Mouse (Mus musculus) cerebellum, adult 9-11 months (tissue): ENCODE results near the gene Patl1.
A peak's percentile ranks its signal among the peaks of the same experiment; 100 is the strongest.
"Not testable (repeated sequence)": the region's sequence is repeated elsewhere in the genome, so short reads cannot be mapped to it uniquely, and the experiment has no call there.

ENCODE experiments used
- DNase-seq: peaks from one replicate; pipeline ENCODE4 v3.0.0; 2022

Gene Patl1

GRCm38 (mm10) chr19:11912037-11912532, at the start of gene Patl1:
Gene Patl1, plus strand, starts transcription at chr19:11912399.
- peak; percentile 99 for DNase-seq

GRCm38 (mm10) chr19:11867837-11868236, 44.4 kb upstream of the Patl1 start:
- DNase-seq: no peak

DNA sequence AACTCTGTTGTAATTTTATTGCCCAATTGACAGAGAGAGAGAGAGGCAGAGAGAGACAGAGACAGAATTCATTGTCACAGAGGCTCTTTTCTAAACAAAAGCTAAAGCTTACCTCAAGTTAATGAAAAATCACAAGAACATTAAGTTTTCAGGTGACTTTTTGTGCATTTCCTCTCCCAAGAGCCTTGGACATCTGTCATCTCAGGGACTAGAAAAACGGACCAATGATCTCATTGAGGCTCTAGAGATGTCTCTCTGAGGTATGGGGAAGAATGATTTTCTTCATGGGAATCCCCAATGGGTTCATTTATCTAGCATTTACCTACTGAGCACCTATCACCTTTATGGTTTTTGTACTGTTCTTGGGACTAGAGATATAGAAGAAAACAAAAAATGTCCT, 37.2 kb upstream of the Patl1 start, which contains the start of gene Olfr1419:
Gene Olfr1419 (minus strand): TSS at position 101 of the 400 bp plus-strand sequence.
- DNase-seq: no peak

DNA sequence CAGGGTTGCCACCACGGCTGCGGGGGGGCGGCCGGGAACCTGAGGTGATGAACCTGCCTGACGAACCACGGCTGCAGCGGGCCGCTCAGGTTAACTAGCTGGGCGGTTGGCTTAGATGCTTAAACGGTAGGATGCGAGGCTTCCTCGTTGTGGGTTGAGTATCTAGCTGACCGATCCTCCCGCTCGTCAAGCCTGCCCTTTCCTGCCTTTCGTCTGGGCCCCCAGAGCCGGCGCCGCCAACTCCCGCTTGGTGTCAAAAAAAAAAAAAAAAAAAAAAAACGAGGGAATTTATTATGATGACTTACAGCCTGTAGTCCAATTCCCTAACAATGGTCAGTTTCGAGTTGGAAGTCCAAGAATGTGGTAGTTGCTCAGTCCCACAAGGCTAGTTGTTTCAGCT, 33.8 kb upstream of the Patl1 start:
- DNase-seq: not testable (repeated sequence)

DNA sequence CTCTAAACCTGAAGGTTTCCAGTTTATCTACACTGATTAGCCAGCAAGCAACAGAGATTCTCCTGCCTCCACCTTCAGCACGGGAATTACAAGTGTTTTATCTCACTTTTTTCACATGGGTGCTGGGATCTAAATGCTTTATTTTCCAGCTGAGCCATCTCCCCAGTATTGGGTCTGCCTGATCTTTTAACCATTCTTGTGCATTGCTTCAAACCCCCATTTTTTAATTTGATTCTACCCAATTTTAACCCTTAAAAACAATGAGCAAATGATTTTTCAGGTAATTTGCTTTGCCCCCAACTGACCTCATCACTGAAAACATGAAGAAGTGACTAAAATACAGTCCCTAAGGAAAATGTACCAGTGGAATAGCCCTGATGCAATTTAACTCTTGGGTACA, 25.9 kb upstream of the Patl1 start, which contains the start of gene Olfr1420:
Gene Olfr1420 (plus strand): TSS at position 301 of the 400 bp plus-strand sequence.
- no peak for DNase-seq

DNA sequence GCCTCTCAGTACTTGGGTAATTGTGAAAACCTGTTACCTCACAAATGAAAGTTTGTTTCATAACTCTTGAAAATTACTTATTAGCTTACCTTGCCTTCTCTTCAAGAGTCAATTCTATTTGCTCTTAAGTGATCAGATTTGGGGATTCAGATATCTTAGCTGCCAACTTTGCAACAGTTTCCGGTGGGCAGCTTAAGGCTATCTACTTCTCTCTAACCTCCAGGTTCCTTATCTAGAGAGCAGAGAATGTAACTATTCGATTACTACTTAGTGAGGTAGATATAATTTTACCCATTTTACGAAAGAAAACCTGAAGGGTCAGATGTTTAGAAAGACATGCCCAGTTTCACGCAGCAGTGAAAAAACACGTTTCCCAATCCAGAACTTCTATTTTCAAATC, 1.2 kb upstream of the Patl1 start:
- DNase-seq: no peak

DNA sequence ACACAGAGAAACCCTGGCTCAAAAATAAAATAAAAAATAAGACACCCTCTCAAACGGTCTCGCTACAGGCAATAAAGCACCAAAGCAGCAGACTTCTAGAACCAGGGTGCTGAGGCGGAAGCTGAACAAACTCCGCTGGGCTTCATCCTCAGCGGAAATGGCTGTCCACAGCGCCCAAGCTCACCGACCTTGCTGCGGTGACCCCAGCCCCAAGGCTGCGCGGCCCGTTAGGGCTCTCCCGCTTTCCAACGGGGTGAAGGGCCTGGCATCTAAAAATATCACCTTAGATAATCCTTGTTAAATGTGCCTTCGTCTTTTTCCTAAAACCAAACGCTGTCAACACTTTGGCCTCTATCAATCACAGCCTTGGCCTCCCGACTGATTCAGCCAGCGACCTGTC, 596 bp upstream of the Patl1 start:
- no peak for DNase-seq

- peak; percentile 80 for DNase-seq
These were observed 428 bp downstream of the Patl1 start for GRCm38 (mm10) chr19:11912533-11913121.

DNA sequence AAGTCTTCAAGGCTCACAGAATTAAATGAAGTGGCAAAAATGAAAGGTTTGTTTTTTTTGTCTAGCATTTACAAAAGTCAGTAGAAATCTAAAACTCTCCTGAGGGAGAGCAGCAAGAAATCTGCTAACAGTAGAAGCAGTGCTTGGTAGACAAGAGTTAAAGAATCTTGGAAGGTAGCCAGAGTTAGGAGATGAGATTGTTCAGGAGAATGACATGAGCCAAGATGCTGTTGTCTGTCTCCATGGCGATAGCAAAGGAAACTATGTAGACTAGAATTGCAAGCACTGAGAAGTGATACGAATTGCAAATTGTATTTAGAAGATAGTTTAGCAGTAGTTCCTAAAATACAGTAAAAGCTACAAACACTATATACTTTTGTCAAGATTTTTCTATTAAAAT, 3.6 kb downstream of the Patl1 start:
- no peak for DNase-seq

DNA sequence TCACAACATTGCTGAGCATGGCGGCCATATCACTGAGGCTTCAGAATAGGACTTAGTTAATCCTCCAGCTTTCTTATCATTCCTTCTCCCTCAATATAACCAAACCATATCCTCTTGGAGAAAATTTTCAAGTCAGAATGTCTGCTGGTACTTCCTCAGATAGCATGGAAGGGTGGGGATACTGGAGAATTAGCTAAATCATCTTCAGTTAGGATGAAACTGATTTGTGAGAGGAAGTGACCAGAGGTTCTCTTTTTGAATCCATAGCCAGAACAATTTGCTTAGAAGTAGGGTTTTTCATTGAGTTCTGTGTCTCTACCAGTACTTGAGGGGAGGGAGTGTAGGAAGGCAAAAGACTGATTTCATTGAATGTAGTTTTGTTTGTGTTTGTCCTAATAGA, 9.9 kb downstream of the Patl1 start:
- no peak for DNase-seq

- not testable (repeated sequence) for DNase-seq
These were observed 10.3 kb downstream of the Patl1 start for GRCm38 (mm10) chr19:11922515-11922914.

GRCm38 (mm10) chr19:11926380-11926779, 14.2 kb downstream of the Patl1 start:
- DNase-seq: no peak

DNA sequence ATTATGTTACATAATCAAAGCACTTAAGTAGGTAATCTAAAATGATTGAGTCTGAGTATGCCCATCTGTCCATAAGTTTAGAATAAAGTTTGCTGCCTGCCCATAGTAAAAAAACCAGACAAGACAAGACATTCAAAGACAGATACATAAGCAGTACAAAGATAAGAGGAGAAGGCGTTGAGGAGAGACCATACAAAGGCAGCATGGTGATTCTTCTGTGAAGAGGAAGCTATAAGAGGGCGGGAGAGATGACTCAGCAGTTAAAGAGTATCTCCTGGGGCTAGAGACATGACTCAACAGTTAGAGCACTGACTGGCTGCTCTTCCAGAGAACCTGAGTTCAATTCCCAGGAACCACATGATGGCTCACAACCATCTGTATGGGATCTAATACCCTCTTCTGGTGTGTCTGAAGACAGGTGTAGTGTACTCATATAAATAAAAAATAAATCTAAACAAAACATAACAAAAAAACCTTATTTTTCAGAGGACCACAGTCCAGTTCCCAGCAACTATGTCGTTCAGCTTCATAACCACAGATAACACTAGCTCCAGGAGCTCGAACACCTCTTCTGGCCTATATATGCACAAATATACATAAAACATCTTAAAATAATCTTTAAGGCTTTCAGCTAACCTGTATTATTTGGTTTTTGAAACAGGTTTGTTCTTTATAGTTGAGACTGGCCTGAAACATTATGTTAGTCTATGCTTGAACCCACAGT, 16.0 kb downstream of the Patl1 start:
- DNase-seq: no peak

DNA sequence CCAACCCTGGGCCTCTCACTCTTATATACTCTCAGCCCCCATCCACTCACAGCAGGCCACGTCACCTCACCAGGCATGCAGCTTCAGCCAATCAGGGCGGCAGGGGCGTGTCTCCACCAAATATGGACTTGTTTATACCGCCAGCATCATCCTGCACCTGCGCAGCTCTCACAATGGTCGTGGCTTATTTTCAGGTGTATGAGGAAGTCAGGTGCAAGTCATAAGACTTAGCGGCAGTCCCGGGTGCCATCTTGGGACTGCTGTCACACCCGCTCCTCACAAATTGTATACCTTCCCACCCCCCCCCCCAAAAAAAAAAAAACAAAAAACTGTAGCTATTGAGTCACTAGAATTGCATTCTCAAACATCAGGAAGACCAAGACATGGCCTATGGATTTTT, 34.3 kb downstream of the Patl1 start:
- DNase-seq: not testable (repeated sequence)

GRCm38 (mm10) chr19:11949878-11950277, 37.7 kb downstream of the Patl1 start:
- DNase-seq: no peak

DNA sequence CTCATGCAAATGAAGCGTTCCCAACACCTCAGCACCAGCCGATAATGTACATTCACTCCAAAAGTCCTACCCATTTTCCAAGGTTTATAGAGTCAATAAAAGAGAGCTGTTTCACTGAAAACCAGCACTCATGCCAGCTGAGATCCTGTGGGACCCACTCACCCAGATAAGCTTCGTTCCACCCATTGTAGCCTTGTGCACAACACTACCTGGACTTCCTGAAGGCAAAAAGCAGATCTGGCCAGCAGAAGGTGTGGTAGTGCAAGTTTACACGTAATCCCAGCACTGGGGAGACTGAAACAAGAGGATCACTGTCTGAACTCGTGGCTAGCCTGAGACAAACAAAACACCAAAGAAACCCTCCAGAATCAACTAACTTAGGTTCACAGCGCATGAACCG, 38.5 kb downstream of the Patl1 start:
- no peak for DNase-seq

DNA sequence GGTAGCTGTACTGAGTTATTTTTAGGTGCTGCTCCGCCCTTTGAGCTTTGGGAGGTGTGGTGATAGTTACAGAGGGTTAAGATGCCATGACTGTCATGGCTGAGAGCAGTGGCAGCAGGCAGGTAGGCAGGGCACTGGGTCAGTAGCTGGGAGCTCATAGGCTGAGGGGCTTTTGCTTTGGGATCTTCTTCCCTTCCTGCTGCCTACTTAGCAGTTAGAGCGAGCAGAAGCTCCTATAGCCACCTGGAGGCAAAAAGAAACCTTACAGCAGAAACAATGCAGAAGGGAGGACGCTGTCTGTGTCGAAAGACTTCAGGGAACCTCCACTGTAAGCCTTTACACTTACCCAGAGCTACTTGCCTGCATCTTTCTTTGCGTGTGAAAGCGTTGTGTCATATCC, 42.0 kb downstream of the Patl1 start:
- no peak for DNase-seq

DNA sequence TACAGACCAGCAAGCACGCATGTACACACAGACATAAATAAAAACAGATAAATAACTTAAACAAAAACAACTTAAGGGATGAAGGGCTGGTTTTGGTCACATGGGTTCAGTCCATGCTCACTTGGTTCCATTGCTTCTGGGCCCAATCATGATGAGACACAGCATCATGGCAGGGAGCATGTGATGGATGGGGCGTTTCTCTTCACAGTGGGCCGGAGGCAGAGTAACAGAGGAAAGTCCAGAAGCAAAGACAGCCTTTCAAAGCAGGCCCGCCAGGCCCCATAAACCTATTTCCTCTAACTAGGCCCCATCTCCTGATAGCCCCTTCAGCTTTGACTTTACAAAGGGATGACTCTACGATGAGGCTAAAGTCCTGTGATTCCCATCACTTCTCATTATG, 44.4 kb downstream of the Patl1 start:
- no peak for DNase-seq

- DNase-seq: no peak
These were observed 45.2 kb downstream of the Patl1 start for GRCm38 (mm10) chr19:11957396-11957795.

GRCm38 (mm10) chr19:11957846-11958245, 45.6 kb downstream of the Patl1 start:
- no peak for DNase-seq

DNA sequence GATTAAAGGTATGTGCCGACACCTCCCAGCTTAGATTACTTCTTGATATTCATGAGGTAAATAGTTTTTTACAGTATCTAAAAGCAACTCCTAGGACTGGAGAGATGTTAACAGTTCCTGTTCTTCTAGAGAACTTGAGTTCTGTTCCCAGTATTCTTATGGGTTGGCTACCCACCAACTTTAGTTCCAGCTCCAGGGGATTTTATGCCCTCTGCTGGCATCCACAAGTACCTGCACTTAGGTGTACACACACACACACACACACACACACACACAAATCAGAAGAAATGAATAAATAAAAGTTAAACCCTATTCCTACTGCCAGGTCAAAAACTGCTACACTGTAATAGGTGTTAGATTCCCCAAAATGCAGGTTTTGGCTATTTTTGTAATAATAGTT, 52.1 kb downstream of the Patl1 start:
- peak; percentile 38 for DNase-seq

DNA sequence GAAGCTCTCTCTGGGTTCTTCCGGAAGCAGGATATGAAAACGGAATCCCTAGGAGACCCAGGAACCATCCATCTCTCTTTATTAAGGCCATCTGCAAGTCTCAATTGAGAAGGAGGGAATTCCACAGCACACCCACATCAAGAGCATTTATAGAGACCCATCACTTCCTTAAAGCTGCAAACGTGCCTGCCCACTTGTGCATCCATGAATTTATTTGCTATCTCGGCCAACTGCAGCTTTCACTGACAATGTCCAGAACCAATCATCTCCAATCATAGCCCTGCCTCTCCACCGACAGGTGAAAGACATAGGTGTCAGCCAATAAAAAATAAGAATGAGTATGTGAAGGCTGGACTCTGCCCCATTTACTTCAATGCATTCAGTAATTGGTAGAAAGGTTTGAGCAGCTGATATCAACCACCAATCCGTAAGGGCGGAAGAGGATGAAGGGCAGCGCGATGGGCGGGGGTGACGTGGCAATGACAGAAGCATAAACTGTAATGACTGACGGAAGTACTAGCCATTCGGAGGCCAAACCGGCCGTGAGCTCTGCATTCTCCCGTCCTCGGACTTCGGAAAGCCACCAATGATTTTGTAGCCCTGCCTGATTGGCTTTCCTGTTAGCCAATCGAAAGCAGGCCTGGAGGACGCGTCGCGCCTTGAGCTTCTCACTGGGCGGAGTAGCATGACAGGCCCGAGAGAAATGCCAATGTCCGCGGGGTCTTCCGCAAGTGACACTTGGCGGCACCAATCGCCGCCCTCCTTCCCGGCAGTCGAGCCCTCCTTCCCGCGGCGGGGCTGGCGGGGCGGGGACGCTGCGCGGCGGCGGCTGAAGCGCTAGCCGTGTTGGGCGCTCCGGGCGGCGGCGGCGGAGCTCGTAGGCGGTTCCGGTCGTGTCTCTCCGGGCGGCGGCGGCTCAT, 53.1 kb downstream of the Patl1 start, which contains the start of gene Osbp:
Gene Osbp (plus strand): TSS at position 919 of the 920 bp plus-strand sequence.
- DNase-seq: peak; percentile 100

DNA sequence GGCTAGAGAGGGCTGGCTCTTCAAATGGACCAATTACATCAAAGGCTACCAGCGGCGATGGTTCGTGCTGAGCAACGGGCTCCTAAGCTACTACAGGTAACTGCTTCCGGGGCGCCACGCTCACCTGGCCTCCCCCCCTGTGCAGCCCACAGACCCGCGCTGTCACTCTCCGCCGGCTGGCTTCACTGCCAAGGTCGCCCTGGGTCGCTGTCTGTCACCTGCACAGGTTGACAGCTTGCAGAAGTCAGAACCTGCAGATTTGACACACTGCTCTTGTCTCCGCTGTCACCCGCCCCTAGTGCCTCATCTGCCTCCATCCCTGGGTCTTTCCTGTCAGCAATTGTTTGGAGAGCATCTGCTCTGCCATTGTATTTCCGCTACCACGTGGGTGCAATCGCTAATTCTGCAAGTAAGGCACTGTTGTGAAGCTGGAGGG, 54.0 kb downstream of the Patl1 start:
- peak; percentile 81 for DNase-seq
